Mouse (Mus musculus) heart, embryonic 11.5 days (tissue): ENCODE results near the gene Ctsl. TPM values are rescaled to one million over a fixed set of nuclear protein-coding genes. Genes with fewer than 3 reads are reported as not detected.

ENCODE experiments used
- ATAC-seq: fragments of 200-750 bp; cut with Nextera tagmentation; replicated peaks from 2 replicates; pipeline ENCODE4 v1.8.0; 2017; ENCODE audit warnings: moderate library complexity; ENCODE audit not compliant: insufficient number of reproducible peaks, low FRiP score, low TSS enrichment
- H3K27ac ChIP-seq: fragments of 300-500 bp; sonication (generic); 2 replicates; pipeline ENCODE4 v1.5.1; 2014; ENCODE audit warnings: mild to moderate bottlenecking, low read depth, low read length
- H3K27me3 ChIP-seq: fragments of 300-500 bp; sonication (generic); 2 replicates; pipeline ENCODE4 v1.6.1; 2014; ENCODE audit warnings: mild to moderate bottlenecking, low read length, mixed read lengths; ENCODE audit not compliant: control insufficient read depth, insufficient read depth
- H3K36me3 ChIP-seq: fragments of 300-500 bp; sonication (generic); 2 replicates; pipeline ENCODE4 v1.6.1; 2014; ENCODE audit warnings: mild to moderate bottlenecking, low read length, moderate library complexity, mixed read lengths; ENCODE audit not compliant: control insufficient read depth, insufficient read depth
- H3K4me1 ChIP-seq: fragments of 300-500 bp; sonication (generic); 2 replicates; pipeline ENCODE4 v1.6.1; 2014; ENCODE audit warnings: low read length; ENCODE audit not compliant: control insufficient read depth, insufficient read depth
- H3K4me2 ChIP-seq: fragments of 300-500 bp; sonication (generic); 2 replicates; pipeline ENCODE4 v1.6.1; 2014; ENCODE audit warnings: mild to moderate bottlenecking, moderate library complexity
- H3K4me3 ChIP-seq: fragments of 300-500 bp; sonication (generic); 2 replicates; pipeline ENCODE4 v1.5.1; 2014; ENCODE audit warnings: low read depth, low read length
- H3K9ac ChIP-seq: fragments of 300-500 bp; sonication (generic); 2 replicates; pipeline ENCODE4 v1.6.1; 2014; ENCODE audit warnings: mild to moderate bottlenecking, low read depth, low read length, moderate library complexity
- H3K9me3 ChIP-seq: fragments of 300-500 bp; sonication (generic); replicated peaks from 2 replicates; pipeline ENCODE4 v1.6.1; 2016; ENCODE audit warnings: low read length; ENCODE audit not compliant: control insufficient read depth
- WGBS: fragments of 180-500 bp; shearing (Covaris S2); extraction: QIAGEN DNeasy Blood & Tissue Kit; methylation state at CpG from one replicate; pipeline ENCODE4 v1.1.7; 2014; ENCODE audit not compliant: insufficient replicate concordance; 5-methylcytosine and 5-hydroxymethylcytosine counted together
- polyA plus RNA-seq: library from polyadenylated mRNA; unstranded; fragments of >200 nt; fragmentation: Nextera tagmentation; extraction: Ambion mirVana; gene quantifications from 2 replicates; pipeline ENCODE4 v1.2.1, GENCODE M21; 2014

Gene Ctsl
- 296 and 339 TPM in 2 replicates for polyA plus RNA-seq

DNA sequence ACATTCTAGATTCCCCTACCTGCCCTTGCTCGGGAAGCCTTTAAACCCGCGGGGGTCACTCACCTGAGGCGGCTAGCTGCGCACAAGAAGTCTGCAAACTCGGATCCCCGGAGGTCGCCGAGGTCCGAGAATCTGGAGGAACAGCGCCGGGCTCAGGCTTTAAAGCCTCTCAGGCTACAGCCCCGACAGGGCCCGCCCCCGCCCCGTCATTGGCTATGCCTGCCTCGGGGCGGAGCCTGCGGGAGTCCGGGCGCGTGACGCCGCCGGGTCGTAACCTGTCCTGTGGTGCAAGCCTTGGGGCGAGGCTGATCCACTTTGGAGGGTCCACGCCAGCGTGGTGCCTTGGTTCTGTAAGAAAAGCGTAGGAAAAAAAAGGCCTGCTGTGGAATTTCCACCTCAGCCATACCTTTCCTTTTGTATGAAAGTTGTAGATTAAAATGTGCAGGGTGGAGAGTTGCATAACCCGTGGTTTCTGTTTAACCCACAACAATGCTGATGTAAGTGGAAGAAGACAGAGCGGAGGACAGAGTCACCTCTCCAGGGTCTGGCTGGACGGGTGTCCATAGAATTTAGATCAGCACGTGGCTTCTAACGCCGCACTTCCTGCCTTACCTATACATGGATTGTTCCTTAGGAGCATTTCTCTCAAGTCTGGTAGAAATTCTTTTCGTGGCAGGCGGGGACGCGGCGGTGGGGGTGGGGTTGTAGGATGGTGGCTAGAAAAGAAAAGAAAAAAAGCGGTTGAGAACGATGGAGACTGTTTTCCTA, at the start of gene Ctsl:
Ctsl (minus strand) TSS at position 718 of the 768 bp plus-strand sequence.
- peak within 1 kb of the TSS; percentile 88 for H3K4me3 ChIP-seq
- H3K4me1 ChIP-seq: peaks cover 15% of the 10 kb centered on the region
- peaks cover 15% of the 10 kb centered on the region for H3K36me3 ChIP-seq
- ATAC-seq: peak; percentile 97
- H3K9me3 ChIP-seq: no peaks in the 10 kb centered on the region
- H3K9ac ChIP-seq: peak within 1 kb of the TSS; percentile 85
- H3K27ac ChIP-seq: peak within 1 kb of the TSS; percentile 83
- under 1% methylated on average over 43 of the region's 43 CpGs for WGBS
- H3K4me2 ChIP-seq: peak within 1 kb of the TSS; percentile 71
- no peaks in the 10 kb centered on the region for H3K27me3 ChIP-seq

DNA sequence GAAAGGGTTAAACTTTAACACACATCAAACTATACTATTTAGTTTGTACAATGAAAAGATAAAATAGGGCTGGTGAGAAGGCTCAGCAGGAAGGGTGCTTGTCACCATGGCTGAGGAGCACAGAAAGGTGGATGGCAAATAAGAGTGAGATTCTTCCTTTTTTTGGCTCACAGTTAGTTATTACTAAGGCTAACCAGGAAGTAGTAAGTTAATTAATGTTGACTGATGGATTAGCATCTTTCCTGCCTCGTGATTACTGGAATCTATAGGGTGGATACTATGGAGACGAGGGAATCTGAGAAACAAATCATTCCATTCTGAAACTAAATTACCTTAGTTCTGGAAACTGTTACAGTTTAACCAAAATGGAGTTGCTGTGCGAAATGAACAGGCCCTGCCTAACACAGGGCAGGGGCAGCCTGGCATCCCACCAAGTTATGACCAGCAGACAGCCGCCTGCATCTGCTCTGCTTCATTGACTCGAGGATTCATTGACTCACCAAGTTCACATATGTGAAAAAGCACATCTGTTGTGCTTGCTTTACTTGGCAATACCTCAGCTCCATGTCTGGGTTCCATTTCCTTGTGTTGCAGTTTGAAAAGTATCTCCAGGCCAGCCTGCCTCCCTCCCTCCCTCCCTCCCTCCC, 46.4 kb upstream of the Ctsl start:
- ATAC-seq: no peak
- no peak overlapping the region for H3K4me3 ChIP-seq
- no peaks in the 10 kb centered on the region for H3K27me3 ChIP-seq
- no peak overlapping the region for H3K4me2 ChIP-seq
- 53% methylated on average over 5 of the region's 5 CpGs for WGBS
- H3K27ac ChIP-seq: no peak overlapping the region
- H3K9me3 ChIP-seq: no peaks in the 10 kb centered on the region
- H3K9ac ChIP-seq: no peak overlapping the region
- no peaks in the 10 kb centered on the region for H3K4me1 ChIP-seq
- no peaks in the 10 kb centered on the region for H3K36me3 ChIP-seq

DNA sequence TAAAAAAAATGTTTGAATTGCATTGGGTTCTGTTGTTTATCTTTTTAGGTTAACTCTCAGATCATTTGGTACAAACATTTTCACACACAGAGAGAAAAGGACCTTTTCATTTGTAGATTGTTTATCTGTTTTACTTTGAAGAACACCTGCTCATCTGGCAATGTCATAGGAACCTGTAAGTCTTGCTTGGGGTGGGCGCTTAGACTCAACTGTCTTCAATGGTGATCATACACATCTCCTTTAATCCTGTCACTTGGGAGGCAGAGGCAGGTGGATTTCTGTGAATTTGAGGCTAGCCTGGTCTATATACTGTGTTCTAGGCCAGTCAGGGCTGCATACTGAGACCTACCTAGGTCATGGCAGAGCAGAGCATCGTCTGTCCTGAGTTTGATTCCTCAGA, 45.0 kb upstream of the Ctsl start:
- WGBS: 73% methylated on average over 2 of the region's 2 CpGs
- no peak for ATAC-seq

DNA sequence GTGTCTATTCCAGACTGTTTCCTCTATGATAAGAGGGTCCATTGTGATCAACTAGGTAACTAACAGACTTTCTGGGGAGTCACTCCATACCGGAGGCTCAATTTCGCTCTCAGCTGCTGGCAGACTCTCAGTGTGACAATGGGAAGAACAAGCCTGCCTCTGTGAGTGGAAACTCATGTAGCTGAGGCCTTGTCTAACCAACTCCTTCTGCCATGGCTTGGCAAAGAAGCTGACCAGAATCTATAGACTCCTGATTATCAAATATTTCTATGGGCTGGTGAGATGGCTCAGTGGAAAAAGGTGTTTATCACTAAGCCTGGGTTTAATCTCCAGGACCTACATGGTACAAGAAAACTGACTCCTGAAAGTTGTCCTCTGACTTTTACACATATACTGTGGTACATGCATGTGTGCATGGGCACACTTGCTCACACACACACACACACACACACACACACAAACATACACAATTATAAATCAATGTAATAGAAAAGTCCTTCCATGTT, 42.1 kb upstream of the Ctsl start:
- Histone ChIP-seq H3K4me1 (no peaks in the 10 kb centered on the region), H3K4me2 (no peak overlapping the region), H3K27me3 (no peaks in the 10 kb centered on the region), H3K9me3 (no peaks in the 10 kb centered on the region), H3K36me3 (no peaks in the 10 kb centered on the region), H3K9ac (no peak overlapping the region), H3K27ac (no peak overlapping the region), H3K4me3 (no peak overlapping the region)
- ATAC-seq: no peak
- WGBS: 61% methylated on average over 2 of the region's 2 CpGs

More for the DNA sequence above, 45.0 kb upstream of the Ctsl start:
- Histone ChIP-seq H3K4me1 (no peaks in the 10 kb centered on the region), H3K9ac (no peak overlapping the region), H3K9me3 (no peaks in the 10 kb centered on the region), H3K36me3 (no peaks in the 10 kb centered on the region), H3K27me3 (no peaks in the 10 kb centered on the region), H3K4me2 (no peak overlapping the region), H3K4me3 (no peak overlapping the region), H3K27ac (no peak overlapping the region)

DNA sequence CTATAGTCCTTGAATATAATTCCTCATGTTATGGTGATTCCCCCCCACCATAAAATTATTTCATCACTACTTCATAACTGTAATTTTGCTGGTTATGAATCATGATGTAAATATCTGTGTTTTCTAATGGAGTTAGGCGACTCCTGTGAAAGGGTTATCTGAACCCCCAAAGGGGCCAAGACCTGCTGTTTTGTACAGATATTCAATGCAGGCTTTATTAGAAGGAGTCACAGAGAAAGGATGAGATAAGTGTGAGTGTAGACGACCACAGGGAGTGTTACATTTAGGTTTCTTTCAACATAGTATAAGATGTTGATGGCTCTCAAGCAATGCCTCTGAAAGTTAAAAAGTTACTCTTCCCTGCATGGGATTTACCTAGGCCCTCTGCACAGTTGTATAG, 40.6 kb upstream of the Ctsl start:
- ATAC-seq: no peak
- no peak overlapping the region for H3K9ac ChIP-seq
- H3K4me1 ChIP-seq: no peaks in the 10 kb centered on the region
- 49% methylated on average over 2 of the region's 2 CpGs for WGBS
- H3K27ac ChIP-seq: no peak overlapping the region
- no peak overlapping the region for H3K4me3 ChIP-seq
- H3K27me3 ChIP-seq: no peaks in the 10 kb centered on the region
- H3K36me3 ChIP-seq: no peaks in the 10 kb centered on the region
- no peak overlapping the region for H3K4me2 ChIP-seq
- H3K9me3 ChIP-seq: no peaks in the 10 kb centered on the region

DNA sequence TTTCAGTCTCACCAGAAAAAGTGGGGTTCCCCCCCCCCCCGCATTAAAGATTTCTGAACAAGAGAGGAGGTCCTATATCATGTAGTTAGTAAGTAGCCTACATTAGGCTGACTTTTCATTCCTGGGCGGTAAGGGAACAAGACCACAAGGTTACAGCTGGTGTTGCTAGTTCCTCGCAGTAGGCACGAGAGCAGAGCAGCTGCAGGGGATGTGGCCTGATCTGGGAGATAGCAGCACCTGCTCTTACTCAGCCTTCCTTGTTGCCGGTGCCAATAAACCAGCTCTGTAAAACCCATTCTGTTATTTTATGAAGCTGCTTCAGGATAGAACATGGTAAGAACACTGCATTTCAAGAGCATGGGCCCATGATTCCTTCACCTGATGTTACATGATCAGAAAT, 39.9 kb upstream of the Ctsl start:
- H3K9ac ChIP-seq: no peak overlapping the region
- H3K9me3 ChIP-seq: no peaks in the 10 kb centered on the region
- no peak for ATAC-seq
- no peaks in the 10 kb centered on the region for H3K4me1 ChIP-seq
- H3K4me2 ChIP-seq: no peak overlapping the region
- H3K4me3 ChIP-seq: no peak overlapping the region
- H3K36me3 ChIP-seq: no peaks in the 10 kb centered on the region
- no peaks in the 10 kb centered on the region for H3K27me3 ChIP-seq
- H3K27ac ChIP-seq: no peak overlapping the region
- WGBS: 64% methylated on average over 5 of the region's 5 CpGs

DNA sequence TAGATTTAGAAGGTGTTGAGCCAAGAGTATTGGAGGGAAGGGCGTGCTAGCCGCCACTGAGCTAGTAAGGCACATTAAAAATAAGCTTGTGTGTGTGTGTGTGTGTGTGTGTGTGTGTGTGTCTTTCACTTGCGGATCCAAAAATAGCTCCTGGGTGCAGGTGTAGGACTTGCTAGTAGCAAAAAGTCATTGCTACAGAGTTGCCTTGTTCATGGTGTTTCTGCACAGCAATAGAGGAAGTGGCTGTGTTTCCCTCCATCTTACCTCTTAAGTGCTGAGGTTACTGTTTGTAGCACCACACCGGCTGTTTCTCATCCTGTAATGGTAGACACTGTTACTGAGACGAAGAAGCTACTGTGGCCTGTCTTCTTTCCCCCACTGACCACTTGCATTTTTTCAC, 37.3 kb upstream of the Ctsl start:
- no peaks in the 10 kb centered on the region for H3K27me3 ChIP-seq
- no peak for ATAC-seq
- no peak overlapping the region for H3K4me3 ChIP-seq
- H3K36me3 ChIP-seq: no peaks in the 10 kb centered on the region
- no peaks in the 10 kb centered on the region for H3K4me1 ChIP-seq
- 86% methylated on average over 5 of the region's 5 CpGs for WGBS
- no peaks in the 10 kb centered on the region for H3K9me3 ChIP-seq
- no peak overlapping the region for H3K9ac ChIP-seq
- no peak overlapping the region for H3K27ac ChIP-seq
- H3K4me2 ChIP-seq: no peak overlapping the region

DNA sequence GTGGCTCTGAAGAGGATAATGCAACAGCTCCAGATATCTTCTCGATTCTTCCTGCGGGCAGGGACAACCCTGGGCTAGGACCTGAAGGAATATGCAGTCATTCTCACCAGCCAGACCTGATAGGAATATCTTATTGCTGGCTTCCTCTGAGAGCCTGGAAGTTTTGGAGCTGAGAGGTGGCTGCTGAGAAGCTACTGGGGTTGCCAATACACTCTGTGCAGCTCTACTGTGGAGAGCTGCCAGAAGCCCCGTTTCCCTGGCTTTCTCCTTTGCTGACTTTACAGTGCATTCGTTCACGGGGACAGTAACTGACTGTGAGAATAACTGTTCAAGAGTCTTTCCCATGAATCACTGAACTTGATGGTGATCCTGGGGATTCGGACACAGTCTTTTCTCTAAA, 34.9 kb upstream of the Ctsl start:
- H3K27ac ChIP-seq: no peak overlapping the region
- H3K4me2 ChIP-seq: no peak overlapping the region
- H3K4me1 ChIP-seq: peaks cover 2% of the 10 kb centered on the region; the same call in 1 of the 2 replicates
- no peaks in the 10 kb centered on the region for H3K27me3 ChIP-seq
- H3K4me3 ChIP-seq: no peak overlapping the region
- H3K36me3 ChIP-seq: no peaks in the 10 kb centered on the region
- H3K9me3 ChIP-seq: no peaks in the 10 kb centered on the region
- no peak overlapping the region for H3K9ac ChIP-seq
- 63% methylated on average over 6 of the region's 6 CpGs for WGBS
- ATAC-seq: no peak
